Mouse (Mus musculus) midbrain, embryonic 10.5 days (tissue): ENCODE measurements at regions not wholly inside any gene's neighbourhood (a gene's known extent, or its start where the extent isn't known, plus 50 kb on each side); places are given as distances from the start of the nearest gene placed in this dataset.

Source experiments
- DNase-seq: peaks from one replicate; pipeline ENCODE4 v3.0.0-alpha.2; 2017; ENCODE audit warnings: low spot score
- H3K27ac ChIP-seq: fragments of 300-500 bp; sonication (generic); replicated peaks from 2 replicates; pipeline ENCODE4 v1.5.1; 2016; ENCODE audit warnings: mild to moderate bottlenecking
- H3K27me3 ChIP-seq: fragments of 300-500 bp; sonication (generic); 2 replicates; pipeline ENCODE4 v1.6.1; 2016; ENCODE audit warnings: low read depth, mild to moderate bottlenecking; ENCODE audit not compliant: poor library complexity, severe bottlenecking
- H3K36me3 ChIP-seq: fragments of 300-500 bp; sonication (generic); 2 replicates; pipeline ENCODE4 v1.6.1; 2016; ENCODE audit warnings: mild to moderate bottlenecking, moderate library complexity
- H3K4me1 ChIP-seq: fragments of 300-500 bp; sonication (generic); 2 replicates; pipeline ENCODE4 v1.6.1; 2016
- H3K4me3 ChIP-seq: fragments of 300-500 bp; sonication (generic); 2 replicates; pipeline ENCODE4 v1.5.1; 2016; ENCODE audit warnings: mild to moderate bottlenecking, moderate library complexity
- H3K9me3 ChIP-seq: fragments of 300-500 bp; sonication (generic); replicated peaks from 2 replicates; pipeline ENCODE4 v1.6.1; 2016; ENCODE audit warnings: mild to moderate bottlenecking
- WGBS: fragments of 180-500 bp; shearing (Covaris S2); methylation state at CpG from one replicate; pipeline ENCODE4 v1.1.7; 2016; 5-methylcytosine and 5-hydroxymethylcytosine counted together

DNA sequence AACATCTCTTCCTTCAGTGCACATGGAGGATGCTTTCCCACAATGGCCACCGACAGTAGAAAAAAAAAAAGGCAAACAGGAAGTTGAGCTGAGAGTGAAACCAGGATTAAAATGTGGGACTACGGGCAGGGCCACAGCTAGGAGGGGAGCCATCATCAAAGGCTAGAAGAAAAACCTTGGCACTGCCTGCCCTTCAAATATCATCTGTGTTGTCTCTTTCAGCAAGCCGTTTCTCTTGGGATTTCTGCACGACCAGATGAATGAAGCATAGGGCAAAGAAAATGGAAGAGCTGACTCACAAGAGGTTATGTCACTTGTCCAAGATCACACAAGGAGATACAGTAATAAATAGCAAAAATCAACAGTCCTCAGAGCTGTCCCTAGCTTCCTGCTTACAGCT is 161.1 kb upstream of the Fn1 start:
- Histone ChIP-seq H3K27ac (no peak overlapping the region), H3K36me3 (no peaks in the 10 kb centered on the region), H3K4me1 (no peaks in the 10 kb centered on the region), H3K27me3 (no peaks in the 10 kb centered on the region), H3K9me3 (no peaks in the 10 kb centered on the region), H3K4me3 (no peak overlapping the region)
- DNase-seq, result no peak
- 86% methylated on average over 4 of the region's 4 CpGs for WGBS

DNA sequence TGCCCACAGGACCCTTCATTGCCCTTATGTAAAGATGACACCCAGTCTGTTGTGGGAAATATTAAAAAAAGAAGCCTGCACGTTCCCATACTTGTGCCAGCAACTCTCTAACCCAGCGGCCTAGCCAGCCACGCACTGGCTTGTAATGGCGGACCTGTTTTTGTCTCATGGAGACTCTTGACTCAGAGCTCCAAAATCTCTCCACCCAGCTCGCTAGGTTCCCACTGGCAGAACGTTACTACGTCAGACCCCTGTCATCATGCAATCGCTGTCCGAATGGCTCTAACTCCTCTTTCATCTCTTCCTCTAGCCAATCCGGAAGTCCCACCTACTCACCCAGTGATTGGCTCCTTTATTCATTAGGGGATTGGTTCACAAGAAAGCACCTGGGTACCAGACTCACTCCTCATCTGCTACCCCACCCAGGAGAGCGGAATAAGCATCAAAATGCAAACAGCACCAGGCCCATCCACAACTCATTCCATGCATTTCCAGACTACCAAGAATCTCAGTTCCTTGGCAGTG is 159.2 kb upstream of the Fn1 start:
- WGBS, result 94% methylated on average over 11 of the region's 11 CpGs
- Histone ChIP-seq H3K4me1 (no peaks in the 10 kb centered on the region), H3K36me3 (no peaks in the 10 kb centered on the region), H3K27ac (no peak overlapping the region), H3K9me3 (no peaks in the 10 kb centered on the region), H3K27me3 (no peaks in the 10 kb centered on the region), H3K4me3 (no peak overlapping the region)
- no peak for DNase-seq

DNA sequence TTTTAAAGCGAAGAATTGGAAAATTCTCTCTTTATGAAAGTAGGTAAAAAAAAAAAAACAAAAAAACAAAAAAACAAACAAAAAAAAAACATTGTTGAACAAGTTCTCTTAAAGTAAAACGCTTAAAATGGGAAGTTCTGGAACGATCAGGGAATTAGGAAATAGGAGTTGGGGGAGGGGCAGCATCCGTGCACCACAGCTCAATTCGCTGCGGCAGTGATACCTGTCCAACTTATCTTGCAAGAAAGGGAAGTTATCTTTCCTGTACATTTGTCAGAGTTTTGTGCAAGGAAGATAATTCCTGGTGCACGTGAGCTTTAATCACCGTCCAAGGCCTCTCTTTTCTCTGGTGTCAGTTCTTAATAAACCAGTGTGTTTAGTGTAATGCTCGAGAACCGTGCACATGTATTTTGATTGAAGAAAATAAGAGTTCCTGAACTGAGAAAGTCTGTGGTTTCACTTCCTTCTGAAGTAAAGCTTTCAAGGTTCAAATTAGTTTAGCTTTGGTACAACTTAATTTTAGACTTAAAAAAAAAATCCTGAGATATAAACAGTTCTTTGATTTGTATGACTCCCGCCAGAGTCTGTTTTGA is 158.3 kb upstream of the Fn1 start:
- Histone ChIP-seq H3K4me1 (no peaks in the 10 kb centered on the region), H3K36me3 (no peaks in the 10 kb centered on the region), H3K27ac (no peak overlapping the region), H3K27me3 (no peaks in the 10 kb centered on the region), H3K9me3 (no peaks in the 10 kb centered on the region), H3K4me3 (no peak overlapping the region)
- 92% methylated on average over 11 of the region's 11 CpGs for WGBS
- no peak for DNase-seq

DNA sequence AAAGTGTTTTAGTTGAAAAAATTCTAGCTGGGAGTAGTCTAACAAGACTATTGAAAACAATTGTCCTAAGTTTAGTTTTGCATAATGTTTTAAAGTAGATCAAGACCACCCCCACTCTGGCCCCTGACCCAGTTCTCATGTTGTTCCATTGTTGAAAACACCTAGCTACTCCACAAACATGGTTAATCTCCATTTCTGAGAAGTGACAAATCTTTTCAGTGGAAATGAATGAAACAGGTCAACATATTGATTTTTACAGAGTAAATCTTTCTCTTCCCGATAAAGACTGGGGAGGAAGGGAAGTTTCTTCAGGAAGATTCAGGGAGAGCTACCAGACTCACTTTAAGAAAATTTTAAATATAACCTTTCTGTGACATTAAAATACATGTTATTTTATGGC is 155.0 kb upstream of the Fn1 start:
- no peak overlapping the region for H3K27ac ChIP-seq
- H3K4me3 ChIP-seq, result no peak overlapping the region
- no peaks in the 10 kb centered on the region for H3K36me3 ChIP-seq
- no peak for DNase-seq
- WGBS, result 74% methylated on average over 1 of the region's 1 CpGs
- H3K9me3 ChIP-seq, result no peaks in the 10 kb centered on the region
- no peaks in the 10 kb centered on the region for H3K4me1 ChIP-seq
- no peaks in the 10 kb centered on the region for H3K27me3 ChIP-seq

DNA sequence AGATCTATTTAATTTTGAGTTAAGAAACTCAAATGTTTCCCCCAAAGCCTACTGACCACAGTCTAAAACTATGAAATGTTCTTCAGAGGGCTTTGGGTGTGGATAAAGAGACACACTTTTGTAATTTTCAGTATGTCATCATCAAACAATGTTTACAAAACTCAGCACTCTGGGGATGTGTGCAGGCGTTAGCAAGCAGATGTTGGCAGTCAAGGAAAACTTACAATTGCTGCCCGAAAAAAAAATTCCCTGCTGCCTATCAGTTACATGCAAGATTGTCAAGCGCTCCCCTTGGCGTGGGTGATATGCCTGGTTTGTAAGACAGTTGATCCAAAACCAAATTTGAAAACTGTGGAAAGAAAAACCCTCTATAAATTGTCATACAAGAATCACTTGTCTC is 154.6 kb upstream of the Fn1 start:
- Histone ChIP-seq H3K9me3 (no peaks in the 10 kb centered on the region), H3K4me1 (no peaks in the 10 kb centered on the region), H3K36me3 (no peaks in the 10 kb centered on the region), H3K27ac (no peak overlapping the region), H3K4me3 (no peak overlapping the region), H3K27me3 (no peaks in the 10 kb centered on the region)
- 78% methylated on average over 4 of the region's 4 CpGs for WGBS
- no peak for DNase-seq

DNA sequence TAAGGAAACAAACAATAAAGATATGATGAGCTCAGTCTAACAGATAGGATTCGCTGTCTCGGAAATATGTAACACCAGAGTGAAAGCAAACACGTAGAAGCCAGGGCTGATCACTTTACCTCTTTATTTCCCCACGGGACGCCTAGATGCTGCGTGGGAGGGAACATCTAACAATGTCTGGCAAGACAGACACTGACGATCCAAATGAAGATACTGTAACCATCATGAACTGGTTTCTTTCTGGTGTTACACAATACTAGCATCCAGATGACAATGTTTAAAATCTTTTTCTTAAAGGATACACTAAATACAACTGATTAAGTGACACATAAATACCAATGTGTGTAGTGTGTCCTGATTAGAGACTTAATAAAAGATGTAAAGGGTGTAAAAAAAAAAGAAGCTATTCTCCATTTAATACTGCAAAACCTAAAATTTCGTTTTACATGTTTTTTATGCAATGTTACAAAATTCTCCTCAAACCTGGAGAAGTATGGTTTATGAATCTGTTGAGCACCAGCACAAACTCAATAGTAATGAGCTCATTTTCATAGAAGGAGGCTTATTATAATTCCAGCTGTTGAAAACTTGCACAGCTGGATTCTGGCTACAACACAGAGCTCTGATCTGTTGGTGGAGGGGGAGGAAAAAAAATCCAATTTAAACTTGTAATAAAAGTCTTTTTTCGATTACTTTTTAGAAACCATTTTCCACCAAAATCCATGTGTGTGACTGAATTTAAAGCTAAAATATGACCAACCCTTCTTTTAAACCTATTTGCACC is 148.5 kb upstream of the Fn1 start:
- DNase-seq, result no peak
- Histone ChIP-seq H3K27ac (no peak overlapping the region), H3K4me3 (no peak overlapping the region), H3K36me3 (no peaks in the 10 kb centered on the region), H3K9me3 (no peaks in the 10 kb centered on the region), H3K27me3 (no peaks in the 10 kb centered on the region), H3K4me1 (peaks cover 4% of the 10 kb centered on the region)
- WGBS, result 83% methylated on average over 9 of the region's 9 CpGs

DNA sequence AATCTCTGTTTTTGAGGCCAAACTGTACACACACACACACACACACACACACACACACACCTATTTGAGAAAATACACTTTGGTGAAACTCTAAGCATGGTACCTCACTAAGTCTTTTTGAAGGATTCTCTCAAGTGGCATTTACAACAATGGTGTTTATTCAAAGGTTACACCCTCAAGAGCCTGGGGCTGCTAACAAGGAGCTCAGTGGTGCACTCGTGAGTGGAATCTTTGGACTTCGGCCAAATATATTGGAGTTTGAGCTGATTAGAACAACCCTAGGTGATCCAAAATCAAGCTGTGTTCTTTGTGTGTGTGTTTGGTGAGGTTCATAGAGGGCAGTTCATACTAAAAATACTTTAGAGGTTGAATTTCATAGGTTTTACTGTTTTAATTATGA is 147.6 kb upstream of the Fn1 start:
- H3K27me3 ChIP-seq, result no peaks in the 10 kb centered on the region
- no peak overlapping the region for H3K4me3 ChIP-seq
- H3K9me3 ChIP-seq, result no peaks in the 10 kb centered on the region
- H3K4me1 ChIP-seq, result peaks cover 4% of the 10 kb centered on the region
- 68% methylated on average over 2 of the region's 2 CpGs for WGBS
- DNase-seq, result no peak
- H3K36me3 ChIP-seq, result no peaks in the 10 kb centered on the region
- H3K27ac ChIP-seq, result no peak overlapping the region

DNA sequence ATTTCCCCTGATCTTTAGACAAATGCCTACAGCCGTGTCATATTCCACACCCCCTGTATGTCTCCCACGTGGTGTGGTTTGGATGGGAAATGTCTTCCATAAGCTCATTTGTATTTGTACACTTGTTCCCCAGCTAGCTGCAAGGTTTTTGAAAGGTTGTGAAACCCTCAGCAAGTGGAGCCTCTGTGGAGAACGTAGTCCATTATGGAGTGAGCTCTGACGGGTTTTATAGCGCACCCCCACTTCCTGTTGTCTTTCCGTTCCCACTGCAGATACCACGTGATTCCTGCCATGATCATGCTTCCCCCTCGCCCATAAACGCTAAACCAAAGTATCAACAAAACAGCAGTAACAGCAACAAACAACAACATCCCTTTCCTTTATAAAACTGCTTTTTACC is 145.6 kb upstream of the Fn1 start:
- DNase-seq, result no peak

DNA sequence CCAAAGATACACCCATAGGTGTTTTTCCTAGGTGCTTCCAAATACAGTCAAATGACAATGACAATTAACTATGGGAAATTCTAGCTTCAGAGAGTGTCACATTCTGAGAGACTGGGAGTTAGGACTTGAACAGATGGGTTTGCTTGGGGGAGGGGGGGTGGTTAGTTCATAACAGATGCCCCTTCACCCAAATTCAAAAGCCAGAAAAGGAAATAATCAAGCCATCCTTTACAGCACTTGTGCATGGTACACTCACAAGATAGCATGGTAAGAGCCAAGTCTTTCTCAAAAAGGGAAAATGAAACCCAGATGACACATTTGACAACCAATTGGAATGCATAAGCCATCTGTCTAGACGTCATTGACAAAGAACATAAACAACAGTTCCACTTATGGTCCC is 135.4 kb upstream of the Fn1 start:
- no peaks in the 10 kb centered on the region for H3K27me3 ChIP-seq
- H3K4me3 ChIP-seq, result no peak overlapping the region
- DNase-seq, result no peak
- no peaks in the 10 kb centered on the region for H3K4me1 ChIP-seq
- no peaks in the 10 kb centered on the region for H3K36me3 ChIP-seq
- H3K9me3 ChIP-seq, result no peaks in the 10 kb centered on the region
- H3K27ac ChIP-seq, result no peak overlapping the region
- WGBS, result 74% methylated on average over 1 of the region's 1 CpGs

More for the DNA sequence above, 145.6 kb upstream of the Fn1 start:
- Histone ChIP-seq H3K27ac (no peak overlapping the region), H3K36me3 (no peaks in the 10 kb centered on the region), H3K27me3 (no peaks in the 10 kb centered on the region), H3K9me3 (no peaks in the 10 kb centered on the region), H3K4me3 (no peak overlapping the region), H3K4me1 (peaks cover 4% of the 10 kb centered on the region)
- 88% methylated on average over 9 of the region's 9 CpGs for WGBS

DNA sequence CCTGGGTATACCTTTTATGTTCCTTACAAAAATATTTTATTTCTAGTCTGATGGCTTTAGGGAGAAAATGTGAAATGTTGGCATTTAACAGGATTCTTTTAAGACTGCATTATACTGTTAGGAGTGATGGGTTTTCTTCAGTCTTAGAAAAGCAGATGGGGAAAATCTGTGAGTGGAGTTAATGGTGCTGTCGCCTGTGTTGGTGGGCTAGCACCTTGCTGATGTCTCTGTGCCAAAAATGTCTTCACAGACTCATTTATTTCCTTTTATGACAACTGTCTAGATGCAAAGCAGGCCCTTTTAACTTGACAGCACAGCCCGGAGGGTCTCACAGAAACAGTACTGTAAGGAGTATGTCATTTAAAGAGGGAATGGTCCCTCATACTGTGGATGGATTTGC is 131.9 kb upstream of the Fn1 start:
- no peaks in the 10 kb centered on the region for H3K27me3 ChIP-seq
- H3K27ac ChIP-seq, result no peak overlapping the region
- no peak for DNase-seq
- no peaks in the 10 kb centered on the region for H3K4me1 ChIP-seq
- H3K36me3 ChIP-seq, result no peaks in the 10 kb centered on the region
- 90% methylated on average over 2 of the region's 2 CpGs for WGBS
- no peaks in the 10 kb centered on the region for H3K9me3 ChIP-seq
- no peak overlapping the region for H3K4me3 ChIP-seq

DNA sequence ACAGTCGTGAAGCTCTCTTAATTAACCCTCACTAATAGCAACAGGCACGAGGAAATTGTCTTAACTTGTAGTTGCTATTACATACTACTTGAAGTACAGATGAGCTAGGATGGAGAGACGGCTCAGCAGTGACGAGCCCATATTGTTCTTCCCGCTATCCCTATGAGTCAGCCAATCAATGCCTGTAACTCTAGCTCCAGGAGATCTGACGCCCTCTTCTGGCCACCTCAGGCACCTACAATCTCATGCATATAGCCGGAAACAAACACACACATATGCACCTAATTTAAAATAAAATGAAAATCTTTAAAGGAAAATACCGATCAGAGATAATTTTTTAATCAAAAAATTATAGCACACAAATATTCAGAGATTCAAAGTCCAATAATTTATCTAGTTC is 125.3 kb upstream of the Fn1 start:
- no peak for DNase-seq
- no peaks in the 10 kb centered on the region for H3K36me3 ChIP-seq
- 91% methylated on average over 8 of the region's 8 CpGs for WGBS
- H3K27me3 ChIP-seq, result no peaks in the 10 kb centered on the region
- H3K9me3 ChIP-seq, result no peaks in the 10 kb centered on the region
- H3K4me3 ChIP-seq, result no peak overlapping the region
- H3K4me1 ChIP-seq, result no peaks in the 10 kb centered on the region
- H3K27ac ChIP-seq, result no peak overlapping the region

DNA sequence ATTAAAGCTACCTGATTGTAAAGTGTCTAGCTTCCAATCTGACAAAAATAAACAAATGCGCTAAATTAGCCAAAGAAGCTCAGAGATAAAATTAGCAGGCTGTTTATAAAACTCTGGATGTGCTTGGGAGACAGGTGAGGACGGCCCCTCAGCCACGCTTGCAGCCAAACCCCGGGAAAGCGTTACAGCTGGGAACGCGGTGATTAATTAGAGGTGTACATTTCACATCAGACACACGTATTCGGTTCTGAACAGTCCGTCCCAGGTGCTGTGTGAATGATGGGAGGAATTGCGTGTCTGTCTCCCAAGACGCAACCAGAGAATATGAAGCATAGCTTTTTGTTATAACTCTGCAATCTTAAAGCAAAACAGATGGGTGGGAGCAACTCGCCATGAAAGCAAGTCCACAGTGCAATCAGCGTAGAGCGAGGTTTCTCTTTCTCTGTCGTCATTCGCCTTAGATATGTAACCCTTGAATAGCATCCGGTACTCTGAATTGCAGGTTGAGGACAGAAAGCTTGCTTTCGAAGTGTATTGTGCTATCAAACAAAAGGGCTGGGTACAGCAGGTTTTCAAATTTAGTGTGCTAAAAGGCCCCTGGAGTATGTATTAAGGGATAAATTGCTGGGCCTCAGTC is 123.0 kb upstream of the Fn1 start:
- H3K27ac ChIP-seq, result no peak overlapping the region
- H3K4me3 ChIP-seq, result no peak overlapping the region
- DNase-seq, result no peak
- no peaks in the 10 kb centered on the region for H3K27me3 ChIP-seq
- 89% methylated on average over 19 of the region's 19 CpGs for WGBS
- H3K36me3 ChIP-seq, result no peaks in the 10 kb centered on the region
- no peaks in the 10 kb centered on the region for H3K4me1 ChIP-seq
- no peaks in the 10 kb centered on the region for H3K9me3 ChIP-seq

DNA sequence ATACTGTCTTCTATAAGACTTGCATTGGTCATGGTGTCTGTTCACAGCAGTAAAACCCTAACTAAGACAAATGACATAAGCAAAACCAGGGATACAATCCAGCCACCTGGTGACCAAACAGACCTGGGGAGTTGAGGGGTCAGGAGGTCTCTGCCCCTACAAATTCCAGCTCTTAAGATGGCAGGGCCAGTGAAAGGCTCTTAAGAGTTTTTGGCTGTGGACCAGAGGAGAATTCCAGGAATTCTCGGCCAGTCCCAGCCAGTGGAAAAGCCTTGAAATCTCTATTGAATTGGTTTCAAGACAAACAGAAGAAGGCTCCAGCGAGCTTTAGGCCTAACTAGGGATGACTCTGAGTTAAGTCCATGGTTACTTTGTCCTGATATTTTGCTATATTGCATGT is 119.5 kb upstream of the Fn1 start:
- no peak for DNase-seq
- 72% methylated on average over 2 of the region's 2 CpGs for WGBS

More for the DNA sequence above, 119.5 kb upstream of the Fn1 start:
- Histone ChIP-seq H3K4me3 (no peak overlapping the region), H3K27me3 (no peaks in the 10 kb centered on the region), H3K27ac (no peak overlapping the region), H3K4me1 (no peaks in the 10 kb centered on the region), H3K36me3 (no peaks in the 10 kb centered on the region), H3K9me3 (no peaks in the 10 kb centered on the region)
